Mouse (Mus musculus): ENCODE data around the gene Kbtbd2. TPM values are rescaled to one million over a fixed set of nuclear protein-coding genes. Genes with fewer than 3 reads are reported as not detected.

The Kbtbd2 gene
- polyA plus RNA-seq, 1 experiment, result 42.6 TPM

- Histone ChIP-seq H3K4me1 (ENCODE audit: control insufficient read depth, insufficient read depth, low read length) (peaks cover 4% of the 10 kb centered on the region; the same call in 1 of the 2 replicates), H3K4me3 (ENCODE audit: insufficient read depth, low read length) (peak within 1 kb of the TSS; percentile 89), H3K27ac (ENCODE audit: insufficient read depth, low read depth, low read length) (peak within 1 kb of the TSS; percentile 45; the same call in 1 of the 2 replicates)
- TF ChIP-seq CTCF (IDR thresholded peaks at IDR 0.05; ENCODE audit: low read depth, low read length) (no peak), POLR2A (IDR thresholded peaks at IDR 0.05; ENCODE audit: borderline replicate concordance, low read depth, low read length) (no peak; the same call in 1 of the 2 replicates)
These were observed 34.2 kb upstream of the Kbtbd2 start, which contains the start of gene Fkbp9 for GRCm38 (mm10) chr6:56831697-56832406. Fkbp9 (plus strand) TSS chr6:56832059.

- Histone ChIP-seq H3K4me1 (ENCODE audit: control insufficient read depth, insufficient read depth, low read length) (0 out of 2 replicates have a peak, but pooled peaks cover 2% of the 10 kb centered on the region), H3K27ac (ENCODE audit: insufficient read depth, low read depth, low read length) (no peak overlapping the region), H3K4me3 (ENCODE audit: insufficient read depth, low read length) (no peak overlapping the region)
- TF ChIP-seq POLR2A (IDR thresholded peaks at IDR 0.05; ENCODE audit: borderline replicate concordance, low read depth, low read length), result no peak
- TF ChIP-seq CTCF (IDR thresholded peaks at IDR 0.05; ENCODE audit: low read depth, low read length), result no peak
These were observed 28.0 kb upstream of the Kbtbd2 start for GRCm38 (mm10) chr6:56825657-56826056.

GRCm38 (mm10) chr6:56819124-56819487 lies 21.5 kb upstream of the Kbtbd2 start:
- no peak overlapping the region for H3K27ac ChIP-seq (ENCODE audit: insufficient read depth, low read depth, low read length)
- no peaks in the 10 kb centered on the region for H3K4me1 ChIP-seq (ENCODE audit: control insufficient read depth, insufficient read depth, low read length)
- no peak overlapping the region for H3K4me3 ChIP-seq (ENCODE audit: insufficient read depth, low read length)
- TF ChIP-seq POLR2A (IDR thresholded peaks at IDR 0.05; ENCODE audit: borderline replicate concordance, low read depth, low read length) (no peak), CTCF (IDR thresholded peaks at IDR 0.05; ENCODE audit: low read depth, low read length) (no peak)

GRCm38 (mm10) chr6:56818436-56819123 lies 21.0 kb upstream of the Kbtbd2 start:
- no peaks in the 10 kb centered on the region for H3K4me1 ChIP-seq (ENCODE audit: control insufficient read depth, insufficient read depth, low read length)
- no peak overlapping the region for H3K27ac ChIP-seq (ENCODE audit: insufficient read depth, low read depth, low read length)
- TF ChIP-seq CTCF (IDR thresholded peaks at IDR 0.05; ENCODE audit: low read depth, low read length) (no peak), POLR2A (IDR thresholded peaks at IDR 0.05; ENCODE audit: borderline replicate concordance, low read depth, low read length) (no peak)
- H3K4me3 ChIP-seq (ENCODE audit: insufficient read depth, low read length), result no peak overlapping the region

- no peak for TF ChIP-seq CTCF (IDR thresholded peaks at IDR 0.05; ENCODE audit: low read depth, low read length)
- TF ChIP-seq POLR2A (IDR thresholded peaks at IDR 0.05; ENCODE audit: borderline replicate concordance, low read depth, low read length), result no peak
- no peak overlapping the region for H3K27ac ChIP-seq (ENCODE audit: insufficient read depth, low read depth, low read length)
- no peak overlapping the region for H3K4me3 ChIP-seq (ENCODE audit: insufficient read depth, low read length)
These were observed 15.7 kb upstream of the Kbtbd2 start for GRCm38 (mm10) chr6:56813332-56813731.

GRCm38 (mm10) chr6:56808656-56809055 lies 11.0 kb upstream of the Kbtbd2 start:
- H3K4me3 ChIP-seq (ENCODE audit: insufficient read depth, low read length), result no peak overlapping the region
- no peak overlapping the region for H3K27ac ChIP-seq (ENCODE audit: insufficient read depth, low read depth, low read length)
- H3K4me1 ChIP-seq (ENCODE audit: control insufficient read depth, insufficient read depth, low read length), result no peaks in the 10 kb centered on the region
- TF ChIP-seq CTCF (IDR thresholded peaks at IDR 0.05; ENCODE audit: low read depth, low read length), result no peak
- no peak for TF ChIP-seq POLR2A (IDR thresholded peaks at IDR 0.05; ENCODE audit: borderline replicate concordance, low read depth, low read length)

More at GRCm38 (mm10) chr6:56813332-56813731, 15.7 kb upstream of the Kbtbd2 start:
- H3K4me1 ChIP-seq (ENCODE audit: control insufficient read depth, insufficient read depth, low read length), result no peaks in the 10 kb centered on the region

GRCm38 (mm10) chr6:56806195-56806594 lies 8.6 kb upstream of the Kbtbd2 start:
- H3K27ac ChIP-seq (ENCODE audit: insufficient read depth, low read depth, low read length), result no peak overlapping the region
- no peak overlapping the region for H3K4me3 ChIP-seq (ENCODE audit: insufficient read depth, low read length)
- TF ChIP-seq POLR2A (IDR thresholded peaks at IDR 0.05; ENCODE audit: borderline replicate concordance, low read depth, low read length), result no peak
- TF ChIP-seq CTCF (IDR thresholded peaks at IDR 0.05; ENCODE audit: low read depth, low read length), result no peak
- H3K4me1 ChIP-seq (ENCODE audit: control insufficient read depth, insufficient read depth, low read length), result no peaks in the 10 kb centered on the region

GRCm38 (mm10) chr6:56805026-56805425 lies 7.4 kb upstream of the Kbtbd2 start:
- H3K4me1 ChIP-seq (ENCODE audit: control insufficient read depth, insufficient read depth, low read length), result no peaks in the 10 kb centered on the region
- no peak overlapping the region for H3K4me3 ChIP-seq (ENCODE audit: insufficient read depth, low read length)
- TF ChIP-seq CTCF (IDR thresholded peaks at IDR 0.05; ENCODE audit: low read depth, low read length) (no peak), POLR2A (IDR thresholded peaks at IDR 0.05; ENCODE audit: borderline replicate concordance, low read depth, low read length) (no peak)
- no peak overlapping the region for H3K27ac ChIP-seq (ENCODE audit: insufficient read depth, low read depth, low read length)

GRCm38 (mm10) chr6:56798152-56798465 lies 496 bp upstream of the Kbtbd2 start:
- peak overlapping the region; percentile 78 for H3K4me3 ChIP-seq (ENCODE audit: insufficient read depth, low read length)
- H3K27ac ChIP-seq (ENCODE audit: insufficient read depth, low read depth, low read length), result peak overlapping the region; percentile 99
- peaks cover 17% of the 10 kb centered on the region for H3K4me1 ChIP-seq (ENCODE audit: control insufficient read depth, insufficient read depth, low read length)
- TF ChIP-seq CTCF (IDR thresholded peaks at IDR 0.05; ENCODE audit: low read depth, low read length) (no peak), POLR2A (IDR thresholded peaks at IDR 0.05; ENCODE audit: borderline replicate concordance, low read depth, low read length) (no peak)

GRCm38 (mm10) chr6:56796668-56797141 lies 908 bp downstream of the Kbtbd2 start:
- Histone ChIP-seq H3K4me3 (ENCODE audit: insufficient read depth, low read length) (peak overlapping the region; percentile 78), H3K4me1 (ENCODE audit: control insufficient read depth, insufficient read depth, low read length) (peaks cover 20% of the 10 kb centered on the region), H3K27ac (ENCODE audit: insufficient read depth, low read depth, low read length) (peak overlapping the region; percentile 99)
- TF ChIP-seq CTCF (IDR thresholded peaks at IDR 0.05; ENCODE audit: low read depth, low read length) (no peak), POLR2A (IDR thresholded peaks at IDR 0.05; ENCODE audit: borderline replicate concordance, low read depth, low read length) (no peak)
